Mouse (Mus musculus) adrenal gland, adult 8-10 months (tissue): ENCODE measurements at regions not wholly inside any gene's neighbourhood (a gene's known extent, or its start where the extent isn't known, plus 50 kb on each side); places are given as distances from the start of the nearest gene placed in this dataset.

Experiments used
- DNase-seq: peaks from one replicate; pipeline ENCODE4 v3.0.0; 2022

DNA sequence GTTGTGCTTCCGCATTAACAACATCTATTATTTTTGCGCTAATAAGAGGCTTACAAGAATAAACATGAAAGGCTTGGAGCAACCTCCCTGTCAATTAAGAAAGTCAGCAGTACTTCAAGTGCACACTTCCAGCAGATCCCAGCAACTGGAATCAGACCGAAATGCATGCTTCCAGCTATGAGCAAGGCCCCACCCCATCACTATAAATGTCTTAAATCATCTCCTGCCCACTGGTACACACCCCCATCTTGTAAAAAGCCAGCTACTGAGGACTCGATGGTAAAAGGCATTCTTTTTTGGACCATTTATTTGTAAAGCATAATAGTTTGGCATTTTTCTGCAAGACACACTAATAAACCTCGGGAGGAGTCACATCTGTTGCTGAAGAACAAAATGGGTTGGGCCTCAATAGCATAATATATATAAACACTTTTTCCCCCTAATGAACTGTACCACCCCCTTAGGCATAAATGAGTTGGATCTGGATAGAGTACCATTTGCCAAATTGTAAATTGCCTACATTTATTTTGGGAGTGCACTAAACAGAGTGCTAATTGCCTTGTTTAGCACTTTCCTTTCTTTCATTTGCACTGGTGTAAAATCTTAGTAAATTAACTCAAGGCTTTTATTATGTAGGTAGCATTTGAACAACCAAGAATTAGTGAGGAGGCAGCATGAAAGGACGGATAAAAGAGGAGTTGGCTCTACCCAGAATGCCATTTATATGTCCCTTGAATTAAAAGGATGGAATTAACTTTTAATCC lies 371.8 kb downstream of the Nr2f2 start:
- no peak for DNase-seq

DNA sequence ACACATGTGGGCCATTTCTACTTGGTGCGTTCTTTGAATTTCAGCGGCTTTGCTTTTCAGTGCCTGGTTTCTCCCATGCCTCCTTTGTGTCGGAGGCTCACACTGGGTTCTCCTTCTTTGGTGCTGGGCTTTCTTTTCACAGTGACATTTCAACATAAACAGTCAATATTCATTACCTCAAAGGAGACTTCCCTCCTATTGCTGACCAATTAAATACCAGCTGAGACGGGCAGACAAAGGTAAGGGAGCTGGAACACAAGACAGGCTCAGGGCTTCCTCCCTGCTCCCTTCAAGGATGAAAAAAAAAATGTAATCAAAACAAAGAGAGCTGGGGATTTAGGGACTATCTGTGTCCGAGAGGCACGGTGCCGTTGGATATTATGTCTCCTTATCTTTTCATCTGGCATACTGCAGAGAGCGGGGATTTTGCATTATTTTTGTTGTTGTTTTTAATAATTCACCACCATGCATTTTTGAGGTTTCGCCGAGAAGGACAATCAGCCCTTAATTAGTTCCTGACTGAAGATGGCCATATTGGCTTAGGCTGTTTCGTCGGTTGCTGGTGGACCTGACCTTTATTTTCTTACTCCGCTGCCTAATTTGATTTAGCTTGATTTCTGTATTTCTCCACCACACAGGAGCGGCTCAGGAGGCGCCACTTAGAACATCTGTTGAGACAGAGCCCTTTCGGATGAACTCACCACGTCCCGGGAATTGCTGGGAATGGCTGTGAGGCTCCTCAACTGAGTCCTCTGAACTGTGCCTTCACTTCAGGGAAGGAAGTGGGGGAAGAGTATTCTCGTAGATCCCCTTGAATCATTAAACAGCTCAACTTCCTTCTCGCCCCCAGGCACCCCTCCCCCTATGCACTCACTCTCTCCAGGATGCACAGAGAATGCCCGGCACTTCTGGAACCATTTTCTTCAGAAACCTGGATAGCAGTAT lies 373.9 kb downstream of the Nr2f2 start:
- DNase-seq, result no peak

DNA sequence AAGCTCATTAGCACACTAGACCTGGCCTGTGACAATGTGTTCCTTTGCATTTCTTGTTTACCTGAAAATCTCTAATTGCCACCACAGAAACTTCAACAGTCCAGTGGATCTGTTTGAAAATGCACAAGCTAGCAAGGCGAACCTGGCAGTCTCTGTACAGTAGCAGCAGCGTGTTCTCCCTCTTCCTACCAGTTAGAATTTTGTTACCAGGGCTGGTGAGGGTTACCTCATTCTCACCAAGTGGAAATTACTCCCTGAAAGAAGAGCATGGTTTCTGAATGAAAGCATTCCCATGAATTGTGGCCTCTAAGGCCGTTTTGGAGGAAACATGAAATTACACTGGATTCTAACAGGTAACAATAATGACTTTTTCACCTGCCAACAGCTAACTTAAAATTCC lies 374.6 kb downstream of the Nr2f2 start:
- DNase-seq, result no peak

DNA sequence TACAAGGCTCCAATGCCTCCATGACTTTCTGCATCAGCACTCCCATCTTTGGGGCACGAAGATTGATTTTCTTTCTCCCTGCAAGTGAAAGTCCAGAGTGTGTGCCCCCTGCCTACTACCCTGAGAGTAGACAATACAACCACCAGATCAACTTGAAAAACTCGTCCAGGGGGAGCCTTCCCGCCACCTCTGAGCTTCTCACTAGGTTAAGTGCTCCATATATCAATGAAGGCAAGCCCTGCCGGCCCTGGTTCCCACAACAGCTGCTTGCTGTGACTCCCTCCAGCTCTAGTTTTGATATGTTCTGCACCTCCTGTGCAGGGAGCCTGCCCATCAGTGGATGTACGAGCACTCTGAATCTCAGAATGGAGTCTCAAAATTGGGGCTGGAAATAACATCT lies 377.8 kb downstream of the Nr2f2 start:
- no peak for DNase-seq

DNA sequence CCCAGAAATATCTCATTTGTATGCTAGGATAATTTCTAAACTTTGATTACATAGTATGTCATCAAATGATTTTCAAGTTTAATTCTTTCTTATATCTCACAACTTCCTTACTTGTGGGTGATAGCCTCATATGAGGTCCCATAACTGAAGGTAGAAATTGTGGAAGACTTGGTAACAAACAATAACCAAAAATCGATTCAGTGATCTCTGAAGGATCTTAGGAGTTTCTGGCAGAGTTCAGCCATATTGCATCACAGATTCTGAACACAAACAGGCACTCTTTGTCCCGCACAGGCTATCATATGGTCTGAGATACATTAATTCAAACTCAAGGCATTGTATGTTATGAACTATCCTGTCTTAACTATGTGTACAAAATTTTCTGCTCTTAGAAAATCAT lies 385.2 kb downstream of the Nr2f2 start:
- no peak for DNase-seq

DNA sequence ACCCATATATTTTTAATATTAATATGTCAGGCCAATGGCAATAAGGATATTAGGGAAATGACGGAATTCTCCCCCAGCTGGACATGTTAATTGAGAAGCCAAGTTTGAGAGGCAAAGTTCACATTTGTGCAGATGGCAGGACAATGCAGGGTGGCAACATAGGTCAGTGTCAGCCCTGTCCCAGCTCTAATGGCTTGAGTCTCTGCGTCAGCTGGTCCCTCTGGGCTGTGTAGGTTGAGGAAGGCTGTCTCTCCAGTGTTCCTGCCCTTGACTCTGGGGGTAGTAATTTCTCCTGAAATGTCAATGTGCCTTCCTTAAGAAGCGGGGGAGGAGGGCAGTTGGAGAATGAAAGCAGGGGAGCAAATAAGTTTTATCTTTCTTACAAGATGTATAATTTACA lies 390.2 kb downstream of the Nr2f2 start:
- no peak for DNase-seq

DNA sequence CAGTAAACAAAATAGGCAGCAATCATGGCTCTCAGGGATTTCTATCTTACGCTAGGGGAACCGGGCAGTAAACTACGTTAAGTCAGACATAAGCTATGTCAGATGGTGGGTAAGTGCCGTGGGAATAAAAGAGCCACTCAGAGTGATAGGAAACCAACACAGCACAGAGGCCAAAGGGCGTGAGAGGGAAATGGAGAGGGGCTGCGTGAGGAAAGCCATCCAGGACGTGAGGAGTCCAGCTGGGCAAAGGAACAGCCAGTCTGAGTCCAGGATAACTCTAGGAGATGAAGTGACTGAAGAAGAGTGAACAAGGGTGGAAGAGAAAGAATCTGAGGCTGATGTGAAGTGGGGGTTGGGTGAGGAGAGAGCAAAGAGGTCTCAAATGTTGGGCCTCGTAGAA lies 402.5 kb downstream of the Nr2f2 start:
- no peak for DNase-seq

DNA sequence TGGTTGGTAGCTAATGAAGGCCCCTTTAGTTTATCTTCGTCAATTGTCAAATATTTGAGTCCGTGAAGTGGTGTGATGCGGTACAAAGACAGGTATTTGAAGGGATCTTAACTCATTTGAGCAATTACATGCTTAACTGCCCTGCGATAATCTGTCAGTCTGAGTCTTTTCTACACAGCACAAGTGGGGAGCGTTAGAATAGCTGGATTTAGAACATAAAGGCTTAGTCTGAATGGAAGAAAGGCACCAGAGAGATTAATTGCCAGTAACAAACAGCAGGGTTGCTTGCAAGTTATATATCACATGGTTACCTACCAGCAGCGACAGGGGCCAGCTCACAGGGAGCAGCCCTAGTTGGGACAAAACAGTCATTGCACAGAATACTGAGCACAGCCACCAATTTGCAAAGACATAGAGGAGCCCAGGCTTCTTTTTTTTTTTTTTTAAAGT lies 416.3 kb downstream of the Nr2f2 start:
- no peak for DNase-seq

DNA sequence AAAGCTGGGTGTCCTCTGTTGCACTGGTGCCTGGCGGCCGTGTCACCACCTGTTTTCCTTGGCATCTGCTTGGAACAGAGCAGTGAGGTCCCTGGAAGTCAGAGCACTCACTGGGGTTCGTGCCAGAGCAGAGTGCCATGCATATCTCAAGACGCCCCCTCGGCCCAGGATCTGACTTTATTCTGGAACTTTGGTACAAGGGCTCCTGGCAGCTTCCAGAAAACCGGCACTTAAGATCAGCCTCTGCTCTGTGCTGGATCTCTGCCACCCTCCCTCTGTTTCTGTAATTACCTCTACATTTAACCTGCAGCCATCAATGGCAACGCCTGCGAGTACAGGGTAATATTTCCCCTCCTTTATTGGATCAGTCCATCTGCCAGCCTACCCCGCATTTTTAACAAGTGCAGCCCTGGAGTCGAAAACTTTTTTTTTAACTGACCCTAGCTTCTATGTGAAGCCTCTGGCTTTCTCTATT lies 416.9 kb downstream of the Nr2f2 start:
- DNase-seq, result no peak

DNA sequence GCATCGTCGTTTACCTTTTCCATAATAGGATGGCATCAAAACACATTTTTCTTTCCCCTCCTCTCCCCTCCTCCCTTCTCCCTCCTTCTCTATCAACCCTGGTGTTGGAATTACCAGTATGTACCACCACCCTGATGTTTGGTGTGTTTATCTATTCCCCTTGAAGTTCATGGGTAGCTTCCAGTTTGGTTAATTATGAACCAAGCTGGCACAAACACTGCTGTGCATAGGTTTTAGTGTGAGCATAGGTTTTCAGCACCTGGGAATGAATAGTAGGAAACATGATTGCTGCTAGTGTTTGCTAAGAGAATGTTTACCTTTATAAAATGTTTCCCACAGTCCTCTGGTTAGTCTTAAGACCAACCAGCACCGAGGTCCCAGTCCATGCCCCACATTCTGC lies 420.1 kb downstream of the Nr2f2 start:
- DNase-seq, result no peak

DNA sequence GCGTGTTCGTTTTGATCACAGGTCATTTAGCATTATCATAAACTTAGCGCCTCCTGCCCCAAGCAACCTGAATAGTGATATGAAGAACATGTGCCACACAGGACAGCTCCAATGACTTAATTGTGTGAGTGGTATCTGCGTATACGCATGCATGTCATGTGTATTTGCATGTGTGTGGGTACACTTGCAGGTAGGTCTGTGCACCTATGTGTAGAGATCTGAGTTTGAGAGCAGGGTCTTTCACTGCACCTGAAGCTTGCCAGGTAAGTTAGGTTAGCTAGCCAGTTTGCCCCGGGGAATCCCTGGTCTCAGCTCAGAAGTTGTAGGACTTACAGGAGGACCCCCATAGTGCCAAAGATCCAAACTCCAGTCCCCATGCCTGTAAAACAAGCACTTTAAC lies 424.7 kb downstream of the Nr2f2 start:
- DNase-seq, result no peak

DNA sequence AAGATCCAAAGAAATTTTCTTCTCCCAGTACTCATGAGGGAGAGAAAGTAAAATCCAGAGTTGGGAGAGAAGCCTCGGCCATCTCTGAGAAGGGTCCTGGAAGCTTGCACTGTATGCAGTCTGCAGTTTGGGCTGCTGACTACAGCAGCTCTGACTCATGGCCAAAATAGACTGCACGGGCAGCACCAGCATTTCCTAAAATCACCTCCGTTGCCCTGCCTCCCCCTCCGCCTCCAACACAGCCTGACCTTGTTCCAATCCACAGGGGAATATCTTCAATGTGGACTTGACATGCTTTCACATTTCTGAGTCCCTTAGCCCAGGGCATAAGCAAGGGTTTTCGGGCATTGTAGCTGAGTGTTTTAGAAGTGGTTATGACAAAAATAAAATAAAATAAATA lies 441.3 kb downstream of the Nr2f2 start:
- DNase-seq, result no peak

DNA sequence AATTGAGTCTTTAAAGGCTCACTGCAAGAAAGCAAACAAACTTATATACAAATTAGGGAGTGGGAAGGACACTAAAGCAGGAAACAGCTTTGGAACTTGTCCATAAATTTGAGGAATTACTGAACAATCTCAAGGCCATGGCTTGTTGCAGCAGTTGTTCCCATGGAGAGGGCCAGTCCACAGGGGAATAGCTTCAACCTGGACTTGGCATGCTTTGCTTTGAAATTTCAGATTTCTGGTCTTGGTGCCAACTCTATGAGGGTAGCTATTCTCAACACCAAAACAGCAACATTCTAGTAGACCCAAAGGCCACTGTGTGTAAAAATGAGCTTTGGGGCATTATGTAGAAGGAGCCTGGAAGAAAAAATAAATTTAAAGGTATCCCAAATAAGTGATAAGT lies 442.0 kb downstream of the Nr2f2 start:
- peak; percentile 7 for DNase-seq

DNA sequence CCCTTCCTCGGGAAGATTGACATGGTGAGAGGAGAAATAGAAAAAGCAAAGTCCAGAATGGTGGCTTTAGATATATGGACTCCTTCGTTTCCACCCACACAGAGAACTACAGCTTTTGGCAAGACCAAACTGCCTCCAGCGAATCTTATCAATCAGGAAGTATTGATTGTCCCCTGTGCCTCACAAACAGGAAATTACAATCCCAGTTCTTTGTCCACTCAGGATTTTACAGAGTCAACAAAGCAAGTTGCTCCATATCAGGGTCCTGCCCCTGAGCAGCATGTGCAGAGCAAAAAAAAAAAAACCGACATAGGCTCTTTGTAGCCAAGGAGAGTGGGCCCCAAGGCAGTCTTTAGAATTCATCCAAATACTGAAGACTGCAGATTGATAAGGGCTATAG lies 454.8 kb downstream of the Nr2f2 start:
- no peak for DNase-seq

DNA sequence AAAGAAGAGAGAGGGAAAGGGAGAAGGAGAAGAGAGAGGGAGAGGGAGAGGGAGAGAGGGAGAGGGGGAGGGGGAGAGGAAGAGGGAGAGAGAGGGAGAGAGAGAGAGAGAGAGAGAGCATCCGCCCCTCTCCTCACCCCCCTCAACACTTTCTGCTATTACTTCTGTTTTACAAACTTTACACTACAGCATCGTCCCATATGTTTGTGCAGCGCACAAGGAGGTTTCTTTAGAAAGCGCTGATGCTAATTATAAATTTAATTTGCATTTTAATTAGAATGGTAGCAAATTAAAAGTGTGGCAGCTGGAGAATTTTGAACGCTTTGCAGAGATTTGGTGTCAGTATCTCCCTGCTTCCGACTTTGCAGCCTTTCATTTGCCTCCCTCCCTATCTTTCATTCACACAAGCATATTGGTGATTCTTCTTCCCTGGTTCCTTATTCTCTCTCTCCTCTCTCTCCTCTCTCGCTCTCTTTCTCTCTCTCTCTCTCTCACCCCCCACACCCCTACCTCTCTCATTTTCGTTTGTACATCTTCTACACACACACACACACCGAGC lies 476.0 kb downstream of the Nr2f2 start:
- no peak for DNase-seq

DNA sequence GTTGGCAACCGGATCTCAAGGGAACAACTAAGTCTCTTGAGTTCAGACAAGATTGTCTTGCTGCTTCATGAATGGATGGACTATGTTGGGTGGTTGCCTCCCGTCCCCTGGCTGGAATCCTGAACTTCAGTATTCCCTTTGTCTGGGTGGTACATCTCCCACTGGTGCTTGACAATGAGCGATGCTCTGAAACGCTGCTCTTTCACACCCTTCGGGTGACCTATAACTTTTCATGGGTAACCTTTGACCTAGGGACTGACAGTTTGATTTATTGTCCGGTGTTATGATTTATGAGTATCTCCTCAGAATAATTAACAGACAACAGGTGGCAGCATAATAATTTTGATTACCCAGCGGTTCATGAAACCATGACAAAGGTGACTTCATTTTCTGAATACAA lies 478.3 kb downstream of the Nr2f2 start:
- no peak for DNase-seq

DNA sequence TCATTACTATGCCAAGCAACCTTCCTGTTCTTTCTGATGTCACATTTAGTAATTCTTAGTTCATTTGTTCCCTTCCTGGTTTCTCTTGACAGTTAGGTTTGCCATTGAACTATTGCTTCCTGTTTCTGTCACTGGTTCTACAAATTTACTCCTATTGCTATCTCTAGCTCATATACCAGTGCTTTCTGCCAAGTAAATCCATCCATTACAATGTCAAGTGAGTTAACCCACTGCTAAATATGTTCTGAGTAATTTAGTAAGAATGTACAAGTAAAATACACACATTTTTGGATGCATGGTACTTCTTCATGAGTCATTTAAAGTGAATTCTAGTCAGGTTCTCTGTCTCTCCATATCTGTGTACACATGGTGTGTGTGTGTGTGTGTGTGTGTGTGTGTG lies 489.5 kb downstream of the Nr2f2 start:
- no peak for DNase-seq

DNA sequence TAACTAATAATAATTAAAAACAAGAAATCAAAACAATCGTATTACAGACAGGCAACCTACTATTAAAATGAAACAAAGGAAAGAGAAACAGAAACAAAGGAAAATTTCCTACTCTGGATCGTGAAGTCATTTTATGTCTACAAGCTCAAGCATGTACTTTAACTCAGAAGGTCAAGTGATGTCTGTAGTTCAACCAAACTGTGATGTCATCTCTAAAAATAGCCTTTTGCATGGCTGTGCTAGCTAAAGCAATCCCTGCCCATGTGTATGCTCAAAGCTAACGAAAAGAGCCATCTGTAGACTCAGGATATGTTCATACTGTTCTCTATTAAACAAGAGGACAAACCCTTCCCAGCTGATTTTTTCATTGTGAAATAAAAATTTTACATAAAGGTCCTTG lies 500.7 kb downstream of the Nr2f2 start:
- DNase-seq, result no peak

DNA sequence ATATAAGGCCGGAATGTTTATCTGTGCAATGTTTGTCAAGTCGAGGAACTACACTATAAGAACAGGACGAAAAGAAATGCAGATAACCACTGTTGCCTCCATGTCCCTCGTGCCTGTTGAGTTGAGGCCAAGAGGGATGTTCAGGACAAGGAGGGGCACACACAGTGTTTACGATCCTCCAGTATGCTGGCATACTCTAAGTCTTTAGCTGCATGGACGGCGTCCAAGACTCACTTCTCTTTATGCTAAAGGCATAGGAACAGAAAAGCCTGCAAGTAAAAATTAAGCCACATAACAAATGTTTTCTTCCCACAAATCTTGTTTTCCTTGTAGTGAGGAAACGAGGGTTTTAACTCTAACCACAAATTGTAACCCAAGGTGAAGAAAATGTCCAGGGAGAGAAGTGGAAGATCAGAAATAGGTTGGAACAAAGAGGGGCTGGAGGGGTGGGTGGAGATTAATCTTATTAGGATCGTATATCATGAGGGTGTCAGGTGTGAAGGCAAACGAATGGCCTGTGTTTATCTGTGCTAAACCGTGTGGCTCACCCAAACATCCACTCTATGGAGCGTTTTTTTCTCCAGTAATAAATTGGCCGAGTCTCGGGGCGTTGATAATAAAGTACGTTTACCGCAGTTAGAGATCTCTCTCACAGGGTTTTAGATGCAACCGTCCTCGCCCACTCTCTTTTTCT lies 521.8 kb downstream of the Nr2f2 start:
- DNase-seq, result no peak

DNA sequence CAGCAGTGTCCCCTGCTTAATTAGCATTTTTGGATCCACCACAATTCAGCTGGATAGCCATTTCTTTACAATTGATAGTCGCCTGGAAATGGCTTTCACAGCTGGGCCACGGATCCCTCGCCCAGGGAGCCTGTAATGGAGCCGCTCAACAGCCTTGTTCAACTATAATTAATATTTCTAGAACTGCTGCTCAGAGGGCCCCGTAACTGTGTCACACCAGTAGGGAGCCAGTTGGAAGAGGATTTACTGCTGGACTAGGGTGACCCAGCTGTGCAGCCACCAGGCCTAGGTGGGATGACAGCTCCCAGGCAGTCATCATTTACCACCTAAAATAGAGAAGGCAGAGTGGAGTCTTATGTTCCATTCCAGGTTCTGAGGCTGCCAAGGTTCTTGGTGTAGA lies 529.2 kb downstream of the Nr2f2 start:
- no peak for DNase-seq

DNA sequence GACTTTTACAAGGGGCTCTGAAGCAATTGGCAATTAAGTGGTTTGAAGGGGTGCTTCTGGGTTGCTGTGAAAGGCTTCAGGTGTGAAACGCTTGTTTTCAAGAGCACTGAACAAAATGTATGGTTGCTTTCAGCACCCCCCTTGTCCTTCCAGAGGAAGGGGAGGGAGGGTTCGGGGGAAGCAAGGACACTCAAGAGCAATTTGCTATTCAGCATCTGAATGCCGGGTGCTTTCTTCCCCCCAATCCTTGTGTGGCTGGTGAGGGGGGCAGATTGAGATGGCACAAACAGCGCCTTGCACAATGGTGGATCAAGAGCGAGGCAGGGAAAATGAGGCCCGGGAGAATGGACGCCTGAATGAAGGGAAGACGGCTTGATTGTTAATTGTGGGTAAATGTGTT lies 539.3 kb downstream of the Nr2f2 start:
- no peak for DNase-seq

DNA sequence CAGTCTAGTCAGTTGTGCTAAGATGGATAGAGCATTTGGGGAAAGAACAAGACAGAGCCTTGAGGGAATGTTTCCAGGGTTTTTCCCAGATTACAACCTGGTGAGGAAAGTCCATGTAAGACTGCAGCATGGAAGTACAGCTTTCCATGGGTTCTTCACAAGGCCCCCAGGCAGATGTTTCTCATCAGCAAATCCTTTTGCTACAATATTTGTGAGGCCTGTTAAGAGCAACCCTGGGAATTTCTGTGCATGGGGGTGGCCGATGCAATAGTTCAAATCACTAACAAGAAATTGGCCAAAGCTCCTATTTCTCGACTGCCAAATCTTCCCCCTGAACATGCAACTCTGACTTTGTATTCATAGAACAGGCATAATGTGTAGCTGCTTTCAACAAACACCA lies 546.0 kb downstream of the Nr2f2 start:
- no peak for DNase-seq

DNA sequence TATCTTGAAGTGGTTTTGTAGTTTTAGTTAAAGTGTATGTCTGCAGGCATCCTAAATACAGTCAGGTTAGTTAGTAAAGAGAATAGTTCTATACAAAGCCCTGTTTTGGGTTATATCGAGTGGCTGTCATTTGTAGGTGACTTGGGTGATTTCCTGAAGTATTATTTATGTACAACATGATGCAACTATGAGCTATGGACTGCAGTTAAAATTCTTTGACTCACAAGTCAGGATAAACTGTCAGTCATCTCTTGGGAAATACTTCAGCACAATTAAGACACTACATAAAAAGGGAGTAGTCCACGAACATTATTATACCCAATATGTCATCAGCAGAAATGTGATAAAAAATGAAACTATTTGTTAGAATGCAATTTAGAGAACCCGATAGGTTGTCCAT lies 554.2 kb downstream of the Nr2f2 start:
- DNase-seq, result no peak
